In the genomic region with DNA sequence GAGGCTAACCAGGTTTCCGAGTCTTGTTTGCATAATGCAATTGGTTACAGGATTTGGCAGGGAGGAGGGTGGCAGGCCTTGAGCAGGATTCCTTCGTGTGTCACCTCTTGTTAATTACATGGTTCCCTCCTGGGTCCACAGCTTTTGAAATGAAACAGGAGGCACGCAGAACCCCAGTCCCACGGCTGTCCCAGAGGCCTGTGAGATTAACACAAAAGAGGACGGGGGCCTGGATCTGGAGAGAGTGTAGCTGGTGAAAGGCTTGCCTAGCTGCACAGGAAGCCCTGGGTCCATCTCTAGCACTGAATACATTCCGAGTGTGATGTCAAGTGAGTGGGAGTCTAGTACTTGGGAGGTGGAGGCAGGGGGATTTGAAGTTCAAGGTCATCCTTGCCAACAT, we compare ENCODE assay signal across 26 mouse cellular contexts. TPM values are rescaled to one million over a fixed set of nuclear protein-coding genes. Genes with fewer than 3 reads are reported as not detected.
DNase-seq lines count a peak whose midpoint lies in the region; ATAC-seq and TF ChIP-seq lines count a peak whose summit lies in the region.
"Had no signal": no experiment of that assay in that cellular context is flagged by ENCODE, and none has a peak within 500 bp of the region (broad histone marks: within the 10 kb centered on the region; RNA-seq: fewer than 3 reads in every experiment).

No protein-coding gene starts in this region.

- H3K9me3 ChIP-seq in forebrain, embryonic 14.5 days (replicated peaks; ENCODE audit: control insufficient read depth, low read length) = no peaks in the 10 kb centered on the region
- H3K9me3 ChIP-seq in forebrain, postnatal 0 days (ENCODE audit: low read length) = no peaks in the 10 kb centered on the region
- H3K9me3 ChIP-seq in midbrain, embryonic 14.5 days (ENCODE audit: control insufficient read depth, low read length) = no peaks in the 10 kb centered on the region
- H3K9me3 ChIP-seq in midbrain, embryonic 11.5 days (ENCODE audit: control insufficient read depth, low read length) = no peaks in the 10 kb centered on the region
- H3K9me3 ChIP-seq in midbrain, embryonic 16.5 days (replicated peaks; ENCODE audit: control insufficient read depth, low read length, poor library complexity, severe bottlenecking) = no peaks in the 10 kb centered on the region
- H3K9me3 ChIP-seq: embryonic facial prominence, embryonic 10.5 days; embryonic facial prominence, embryonic 13.5 days; G1E; hindbrain, embryonic 10.5 days; hindbrain, embryonic 13.5 days; intestine, embryonic 15.5 days had no signal

- intact Hi-C loops in gastrocnemius, adult 2 months (cut with DNase I) = loop anchor here (2.0 to 5.0 kb wide), 4 partner anchors 218 to 878 kb away; a partner anchor contains a TSS
- intact Hi-C loops in gastrocnemius, postnatal 36 days (cut with DNase I) = loop anchor here (2.0 to 5.0 kb wide), 4 partner anchors 217 to 878 kb away; a partner anchor contains a TSS

- H3K4me1 ChIP-seq in forebrain, embryonic 14.5 days (ENCODE audit: control insufficient read depth, insufficient read depth, low read length) = 0 out of 2 replicates have a peak, but pooled peaks cover 2% of the 10 kb centered on the region
- no peaks in the 10 kb centered on the region for H3K4me1 ChIP-seq in forebrain, postnatal 0 days (ENCODE audit: insufficient read depth)
- H3K4me1 ChIP-seq in midbrain, embryonic 14.5 days (ENCODE audit: control insufficient read depth, insufficient read depth, low read length) = peaks cover 6% of the 10 kb centered on the region; the same call in 1 of the 2 replicates
- H3K4me1 ChIP-seq in midbrain, embryonic 11.5 days (ENCODE audit: control insufficient read depth, insufficient read depth, low read length) = no peaks in the 10 kb centered on the region
- H3K4me1 ChIP-seq in midbrain, embryonic 16.5 days (ENCODE audit: control insufficient read depth, insufficient read depth, low read length) = peaks cover 3% of the 10 kb centered on the region; the same call in 1 of the 2 replicates
- H3K4me1 ChIP-seq: embryonic facial prominence, embryonic 13.5 days; intestine, embryonic 15.5 days had no signal

- H3K4me3 ChIP-seq in forebrain, embryonic 14.5 days (ENCODE audit: low read depth, low read length) = no peak overlapping the region
- no peak overlapping the region for H3K4me3 ChIP-seq in forebrain, postnatal 0 days (ENCODE audit: low read depth, low read length)
- no peak overlapping the region for H3K4me3 ChIP-seq in gastrocnemius, adult 2 months
- H3K4me3 ChIP-seq in midbrain, embryonic 14.5 days (replicated peaks; ENCODE audit: low read depth, low read length) = no peak overlapping the region
- H3K4me3 ChIP-seq in midbrain, embryonic 11.5 days (ENCODE audit: low read depth, low read length) = no peak overlapping the region
- no peak overlapping the region for H3K4me3 ChIP-seq in midbrain, embryonic 16.5 days (ENCODE audit: low read depth, low read length)
- H3K4me3 ChIP-seq: embryonic facial prominence, embryonic 10.5 days; embryonic facial prominence, embryonic 13.5 days; erythroblast, embryonic 14.5 days; hindbrain, embryonic 10.5 days; hindbrain, embryonic 13.5 days; intestine, embryonic 15.5 days had no signal

- no peak for TF ChIP-seq CTCF in forebrain, postnatal 0 days (IDR thresholded peaks at IDR 0.05; ENCODE audit: low read depth)
- TF ChIP-seq CTCF in gastrocnemius, adult 2 months (IDR thresholded peaks at IDR 0.05) = no peak

- WGBS in forebrain, embryonic 14.5 days = 42% methylated on average over 6 of the region's 6 CpGs
- WGBS in forebrain, postnatal 0 days = 49% methylated on average over 6 of the region's 6 CpGs
- 27% methylated on average over 6 of the region's 6 CpGs for WGBS in midbrain, embryonic 14.5 days
- WGBS in midbrain, embryonic 11.5 days = 61% methylated on average over 6 of the region's 6 CpGs
- WGBS in midbrain, embryonic 16.5 days = 39% methylated on average over 6 of the region's 6 CpGs

- H3K36me3 ChIP-seq in forebrain, embryonic 14.5 days (ENCODE audit: control insufficient read depth, insufficient read depth, low read length) = no peaks in the 10 kb centered on the region
- H3K36me3 ChIP-seq in forebrain, postnatal 0 days (ENCODE audit: insufficient read depth) = no peaks in the 10 kb centered on the region
- no peaks in the 10 kb centered on the region for H3K36me3 ChIP-seq in midbrain, embryonic 14.5 days (ENCODE audit: control insufficient read depth, insufficient read depth, low read length)
- no peaks in the 10 kb centered on the region for H3K36me3 ChIP-seq in midbrain, embryonic 11.5 days (ENCODE audit: control insufficient read depth, insufficient read depth, low read length)
- no peaks in the 10 kb centered on the region for H3K36me3 ChIP-seq in midbrain, embryonic 16.5 days (ENCODE audit: control insufficient read depth, insufficient read depth, low read length)
- H3K36me3 ChIP-seq: embryonic facial prominence, embryonic 10.5 days; embryonic facial prominence, embryonic 13.5 days; G1E; hindbrain, embryonic 10.5 days; hindbrain, embryonic 13.5 days; intestine, embryonic 15.5 days had no signal

- H3K27ac ChIP-seq in forebrain, embryonic 14.5 days (ENCODE audit: low read depth, low read length) = no peak overlapping the region
- H3K27ac ChIP-seq in forebrain, postnatal 0 days (ENCODE audit: low read depth, low read length) = no peak overlapping the region
- H3K27ac ChIP-seq in gastrocnemius, adult 2 months = no peak overlapping the region
- H3K27ac ChIP-seq in midbrain, embryonic 14.5 days (replicated peaks; ENCODE audit: low read depth, low read length) = no peak overlapping the region
- no peak overlapping the region for H3K27ac ChIP-seq in midbrain, embryonic 11.5 days (ENCODE audit: low read depth, low read length)
- no peak overlapping the region for H3K27ac ChIP-seq in midbrain, embryonic 16.5 days (ENCODE audit: low read length)
- H3K27ac ChIP-seq: embryonic facial prominence, embryonic 10.5 days; embryonic facial prominence, embryonic 13.5 days; hindbrain, embryonic 10.5 days; hindbrain, embryonic 13.5 days; intestine, embryonic 15.5 days had no signal

- H3K4me2 ChIP-seq in forebrain, embryonic 14.5 days (ENCODE audit: low read length) = no peak overlapping the region
- H3K4me2 ChIP-seq in forebrain, postnatal 0 days (ENCODE audit: low read depth) = no peak overlapping the region
- H3K4me2 ChIP-seq in midbrain, embryonic 14.5 days (ENCODE audit: low read length) = no peak overlapping the region
- H3K4me2 ChIP-seq in midbrain, embryonic 11.5 days = no peak overlapping the region
- no peak overlapping the region for H3K4me2 ChIP-seq in midbrain, embryonic 16.5 days (ENCODE audit: low read length)
- H3K4me2 ChIP-seq: embryonic facial prominence, embryonic 13.5 days; heart, embryonic 11.5 days; hindbrain, embryonic 13.5 days; intestine, embryonic 15.5 days had no signal

- peak; percentile 9; the same call in 1 of the 2 replicates for ATAC-seq in forebrain, embryonic 14.5 days
- no peak for ATAC-seq in forebrain, postnatal 0 days
- no peak; the same call in 1 of the 2 replicates for ATAC-seq in midbrain, embryonic 14.5 days (ENCODE audit: low FRiP score, low TSS enrichment)
- ATAC-seq in midbrain, embryonic 11.5 days (ENCODE audit: low FRiP score) = no peak
- ATAC-seq in midbrain, embryonic 16.5 days = peak; percentile 17; the same call in 1 of the 2 replicates
- ATAC-seq: Patski had no signal

- H3K9ac ChIP-seq in forebrain, embryonic 14.5 days (ENCODE audit: low read length) = no peak overlapping the region
- H3K9ac ChIP-seq in forebrain, postnatal 0 days = no peak overlapping the region
- H3K9ac ChIP-seq in midbrain, embryonic 14.5 days (replicated peaks; ENCODE audit: low read length) = no peak overlapping the region
- no peak overlapping the region for H3K9ac ChIP-seq in midbrain, embryonic 11.5 days (ENCODE audit: low read length)
- H3K9ac ChIP-seq in midbrain, embryonic 16.5 days (ENCODE audit: low read depth, low read length) = no peak overlapping the region
- H3K9ac ChIP-seq: embryonic facial prominence, embryonic 13.5 days; hindbrain, embryonic 13.5 days; intestine, embryonic 15.5 days had no signal

- no peaks in the 10 kb centered on the region for H3K27me3 ChIP-seq in forebrain, embryonic 14.5 days (replicated peaks; ENCODE audit: control insufficient read depth, insufficient read depth, low read length)
- H3K27me3 ChIP-seq in forebrain, postnatal 0 days (ENCODE audit: insufficient read depth, low read length) = no peaks in the 10 kb centered on the region
- no peaks in the 10 kb centered on the region for H3K27me3 ChIP-seq in midbrain, embryonic 14.5 days (ENCODE audit: control insufficient read depth, insufficient read depth, low read length)
- H3K27me3 ChIP-seq in midbrain, embryonic 11.5 days (ENCODE audit: control insufficient read depth, insufficient read depth, low read length) = no peaks in the 10 kb centered on the region
- no peaks in the 10 kb centered on the region; the same call in 1 of the 2 replicates for H3K27me3 ChIP-seq in midbrain, embryonic 16.5 days (ENCODE audit: control insufficient read depth, insufficient read depth, low read depth, low read length)
- H3K27me3 ChIP-seq: embryonic facial prominence, embryonic 13.5 days; intestine, embryonic 15.5 days had no signal

- DNase-seq in forebrain, embryonic 14.5 days (ENCODE audit: low spot score) = no peak
- DNase-seq in forebrain, postnatal 0 days = no peak
- DNase-seq in gastrocnemius, adult 2 months = peak; percentile 5
- DNase-seq in gastrocnemius, postnatal 36 days = no peak
- DNase-seq in midbrain, embryonic 14.5 days = peak; percentile 40
- DNase-seq in midbrain, embryonic 11.5 days (ENCODE audit: low spot score, missing footprints) = no peak

RNA-seq across cellular contexts. Expression of a gene that starts 15.5 kb away (rescaled TPM):
- polyA plus RNA-seq in forebrain, embryonic 14.5 days (2014; fragmentation: Nextera tagmentation; extraction: Ambion mirVana) = 0.09 and 0.10 TPM in 2 replicates
- 0.24 and 0.38 TPM in 2 replicates for total RNA-seq in forebrain, postnatal 0 days (2014; rRNA removed)
- polyA plus RNA-seq in forebrain, postnatal 0 days (2015; fragmentation: Nextera tagmentation; extraction: Ambion mirVana) = 0.16 and 0.27 TPM in 2 replicates
- not detected for total RNA-seq in gastrocnemius, adult 2 months (2021)
- total RNA-seq in gastrocnemius, postnatal 36 days (2021) = not detected
- not detected in 2 replicates for polyA plus RNA-seq in midbrain, embryonic 14.5 days (2014; fragmentation: Nextera tagmentation; extraction: Ambion mirVana)
- polyA plus RNA-seq in midbrain, embryonic 11.5 days (2014; fragmentation: Nextera tagmentation; extraction: Ambion mirVana) = not detected in 2 replicates
- polyA plus RNA-seq in midbrain, embryonic 16.5 days (2015; fragmentation: Nextera tagmentation; extraction: Ambion mirVana) = 0.29 TPM in 1 of 2 replicates, not detected in the other
- total RNA-seq: adrenal gland, adult 18-20 months; adrenal gland, postnatal 10 days; adrenal gland, postnatal 36 days; gastrocnemius, adult 8-10 months; gastrocnemius, postnatal 25 days; granulocyte monocyte progenitor cell, adult 5-6 weeks; heart, adult 8-10 months; heart, postnatal 36 days had no signal
- polyA plus RNA-seq: embryonic facial prominence, embryonic 10.5 days; erythroblast, embryonic 14.5 days; heart, embryonic 11.5 days; heart, embryonic 14.5 days; heart, postnatal 0 days; hindbrain, embryonic 10.5 days; Patski had no signal

RNA-seq across cellular contexts. Expression of a gene that starts 46.8 kb away (rescaled TPM):
- 27.6 and 31.9 TPM in 2 replicates for polyA plus RNA-seq in forebrain, embryonic 14.5 days (2014; fragmentation: Nextera tagmentation; extraction: Ambion mirVana)
- total RNA-seq in forebrain, postnatal 0 days (2014; rRNA removed) = 17.5 and 25.5 TPM in 2 replicates
- 30.2 and 34.3 TPM in 2 replicates for polyA plus RNA-seq in forebrain, postnatal 0 days (2015; fragmentation: Nextera tagmentation; extraction: Ambion mirVana)
- 1 to 10 TPM; 2.5 to 5.3 TPM for total RNA-seq in gastrocnemius, adult 2 months (2021)
- total RNA-seq in gastrocnemius, postnatal 36 days (2021) = 1 to 10 TPM; 4.4 to 7.9 TPM
- polyA plus RNA-seq in midbrain, embryonic 14.5 days (2014; fragmentation: Nextera tagmentation; extraction: Ambion mirVana) = 14.3 and 31.7 TPM in 2 replicates
- 22.0 and 27.3 TPM in 2 replicates for polyA plus RNA-seq in midbrain, embryonic 11.5 days (2014; fragmentation: Nextera tagmentation; extraction: Ambion mirVana)
- 22.0 and 22.3 TPM in 2 replicates for polyA plus RNA-seq in midbrain, embryonic 16.5 days (2015; fragmentation: Nextera tagmentation; extraction: Ambion mirVana)
- polyA plus RNA-seq: Patski had no signal

Comparison
In these comparisons a context has a peak if more than half of its experiments do, and no peak if none do; other contexts are left out.
1. ATAC-seq: peak in forebrain, embryonic 14.5 days (single experiment) and midbrain, embryonic 16.5 days (single experiment); none in forebrain, postnatal 0 days (single experiment), midbrain, embryonic 14.5 days (single experiment) and midbrain, embryonic 11.5 days (single experiment).
2. DNase-seq: peak in gastrocnemius, adult 2 months (single experiment) and midbrain, embryonic 14.5 days (single experiment); none in forebrain, embryonic 14.5 days (single experiment), forebrain, postnatal 0 days (single experiment), gastrocnemius, postnatal 36 days (0 of 2) and midbrain, embryonic 11.5 days (single experiment).